ENCODE assay signal across 18 mouse cellular contexts in genomic region chr6:94686048-94686447, GRCm38 (mm10). TPM values are rescaled to one million over a fixed set of nuclear protein-coding genes. Genes with fewer than 3 reads are reported as not detected.
DNase-seq lines count a peak whose midpoint lies in the region; ATAC-seq lines count a peak whose summit lies in the region.
"Had no signal": no experiment of that assay in that cellular context is flagged by ENCODE, and none has a peak within 500 bp of the region (broad histone marks: within the 10 kb centered on the region; RNA-seq: fewer than 3 reads in every experiment).

No protein-coding gene starts in this region.

- no peak for ATAC-seq in hindbrain, embryonic 14.5 days (ENCODE audit: low FRiP score)
- no peak for ATAC-seq in hindbrain, embryonic 11.5 days (ENCODE audit: low FRiP score)
- peak; percentile 82 for ATAC-seq in erythroid progenitor cell, adult 5-6 weeks (replicated peaks; ENCODE audit: low FRiP score, poor library complexity, severe bottlenecking)
- ATAC-seq in liver, embryonic 16.5 days (ENCODE audit: low read depth), result peak; percentile 83
- ATAC-seq in midbrain, embryonic 16.5 days, result no peak
- ATAC-seq: midbrain, embryonic 15.5 days had no signal

- 71% methylated on average over 6 of the region's 6 CpGs for WGBS in hindbrain, embryonic 14.5 days
- WGBS in hindbrain, embryonic 11.5 days, result 71% methylated on average over 6 of the region's 6 CpGs
- 31% methylated on average over 6 of the region's 6 CpGs for WGBS in liver, embryonic 16.5 days (ENCODE audit: insufficient replicate concordance)
- 73% methylated on average over 6 of the region's 6 CpGs for WGBS in midbrain, embryonic 16.5 days

- H3K9me3 ChIP-seq in hindbrain, embryonic 14.5 days (ENCODE audit: control insufficient read depth, low read length), result no peaks in the 10 kb centered on the region
- no peaks in the 10 kb centered on the region for H3K9me3 ChIP-seq in hindbrain, embryonic 11.5 days (ENCODE audit: control insufficient read depth, low read length)
- H3K9me3 ChIP-seq in liver, embryonic 16.5 days (replicated peaks; ENCODE audit: control insufficient read depth, low read length), result no peaks in the 10 kb centered on the region
- no peaks in the 10 kb centered on the region for H3K9me3 ChIP-seq in midbrain, embryonic 16.5 days (replicated peaks; ENCODE audit: control insufficient read depth, low read length, poor library complexity, severe bottlenecking)
- H3K9me3 ChIP-seq: forebrain, embryonic 10.5 days; midbrain, embryonic 15.5 days had no signal

- intact Hi-C loops in left cerebral cortex, postnatal 4 days (cut with DNase I), result no loop called here

- H3K4me2 ChIP-seq in hindbrain, embryonic 14.5 days (replicated peaks), result 0 out of 2 replicates have a peak overlapping the region, but pooled peaks have one; percentile 2
- H3K4me2 ChIP-seq in hindbrain, embryonic 11.5 days (replicated peaks; ENCODE audit: low read depth, low read length), result no peak overlapping the region
- H3K4me2 ChIP-seq in liver, embryonic 16.5 days (ENCODE audit: low read depth, low read length), result peak overlapping the region; percentile 10; the same call in 1 of the 2 replicates
- no peak overlapping the region for H3K4me2 ChIP-seq in midbrain, embryonic 16.5 days (ENCODE audit: low read length)
- H3K4me2 ChIP-seq: midbrain, embryonic 15.5 days had no signal

- no peak for DNase-seq in hindbrain, embryonic 14.5 days (ENCODE audit: low spot score)
- no peak for DNase-seq in hindbrain, embryonic 11.5 days (ENCODE audit: low spot score)
- DNase-seq in c-Kit-positive CD71-positive TER-119-negative erythroid progenitor cells, embryonic 14.5 days (ENCODE audit: low read depth), result peak; percentile 27
- no peak for DNase-seq in right cerebral cortex, postnatal 10 days (ENCODE audit: low spot score in 2 of 2)
- no peak for DNase-seq in left cerebral cortex, postnatal 4 days
- DNase-seq: adrenal gland, adult 2 months; gastrocnemius, postnatal 10 days; heart, postnatal 14 days; kidney, adult 9 months; kidney, postnatal 36 days; lung, adult 2 months; thymus, postnatal 25 days had no signal

- H3K4me1 ChIP-seq in hindbrain, embryonic 14.5 days (replicated peaks; ENCODE audit: control insufficient read depth, insufficient read depth, low read length), result peaks cover 31% of the 10 kb centered on the region
- peaks cover 2% of the 10 kb centered on the region; the same call in 1 of the 2 replicates for H3K4me1 ChIP-seq in hindbrain, embryonic 11.5 days (replicated peaks; ENCODE audit: control insufficient read depth, insufficient read depth, low read length)
- H3K4me1 ChIP-seq in liver, embryonic 16.5 days (ENCODE audit: control insufficient read depth, low read depth, low read length), result peaks cover 48% of the 10 kb centered on the region
- peaks cover 19% of the 10 kb centered on the region for H3K4me1 ChIP-seq in midbrain, embryonic 16.5 days (ENCODE audit: control insufficient read depth, insufficient read depth, low read length)

- no peaks in the 10 kb centered on the region for H3K36me3 ChIP-seq in hindbrain, embryonic 14.5 days (replicated peaks; ENCODE audit: control insufficient read depth, insufficient read depth)
- no peaks in the 10 kb centered on the region for H3K36me3 ChIP-seq in hindbrain, embryonic 11.5 days (ENCODE audit: control insufficient read depth, insufficient read depth, low read length)
- no peaks in the 10 kb centered on the region for H3K36me3 ChIP-seq in liver, embryonic 16.5 days (ENCODE audit: control insufficient read depth, insufficient read depth)
- H3K36me3 ChIP-seq in midbrain, embryonic 16.5 days (ENCODE audit: control insufficient read depth, insufficient read depth, low read length), result no peaks in the 10 kb centered on the region
- H3K36me3 ChIP-seq: midbrain, embryonic 15.5 days had no signal

- no peak overlapping the region for H3K9ac ChIP-seq in hindbrain, embryonic 14.5 days
- H3K9ac ChIP-seq in hindbrain, embryonic 11.5 days (ENCODE audit: low read depth, low read length), result no peak overlapping the region
- no peak overlapping the region for H3K9ac ChIP-seq in liver, embryonic 16.5 days (ENCODE audit: low read depth, low read length)
- H3K9ac ChIP-seq in midbrain, embryonic 16.5 days (ENCODE audit: low read depth, low read length), result no peak overlapping the region
- H3K9ac ChIP-seq: midbrain, embryonic 15.5 days had no signal

- no peak overlapping the region; the same call in 1 of the 2 replicates for H3K27ac ChIP-seq in hindbrain, embryonic 14.5 days
- H3K27ac ChIP-seq in hindbrain, embryonic 11.5 days (ENCODE audit: low read depth, low read length), result no peak overlapping the region
- peak overlapping the region; percentile 54; the same call in 1 of the 2 replicates for H3K27ac ChIP-seq in liver, embryonic 16.5 days (ENCODE audit: low read length)
- H3K27ac ChIP-seq in midbrain, embryonic 16.5 days (ENCODE audit: low read length), result no peak overlapping the region
- H3K27ac ChIP-seq: macrophage; midbrain, embryonic 15.5 days had no signal

- no peak overlapping the region for H3K4me3 ChIP-seq in hindbrain, embryonic 14.5 days (replicated peaks; ENCODE audit: low read length)
- no peak overlapping the region for H3K4me3 ChIP-seq in hindbrain, embryonic 11.5 days (ENCODE audit: low read depth, low read length)
- no peak overlapping the region for H3K4me3 ChIP-seq in liver, embryonic 16.5 days (ENCODE audit: low read depth, low read length)
- no peak overlapping the region for H3K4me3 ChIP-seq in midbrain, embryonic 16.5 days (ENCODE audit: low read depth, low read length)
- H3K4me3 ChIP-seq: forebrain, embryonic 10.5 days; midbrain, embryonic 15.5 days had no signal

- no peaks in the 10 kb centered on the region for H3K27me3 ChIP-seq in hindbrain, embryonic 14.5 days (ENCODE audit: control insufficient read depth, insufficient read depth, low read length)
- H3K27me3 ChIP-seq in hindbrain, embryonic 11.5 days (ENCODE audit: control insufficient read depth, insufficient read depth, low read length), result no peaks in the 10 kb centered on the region
- H3K27me3 ChIP-seq in liver, embryonic 16.5 days (ENCODE audit: control insufficient read depth, insufficient read depth, low read depth, low read length), result no peaks in the 10 kb centered on the region; the same call in 1 of the 2 replicates
- no peaks in the 10 kb centered on the region for H3K27me3 ChIP-seq in midbrain, embryonic 16.5 days (ENCODE audit: control insufficient read depth, insufficient read depth, low read depth, low read length)
- H3K27me3 ChIP-seq: midbrain, embryonic 15.5 days had no signal

RNA-seq across cellular contexts. Expression of gene Lrig1, which starts 13.9 kb away (rescaled TPM):
- 22.3 and 30.2 TPM in 2 replicates for polyA plus RNA-seq in hindbrain, embryonic 14.5 days (2014; fragmentation: Nextera tagmentation; extraction: Ambion mirVana)
- 18.0 and 20.2 TPM in 2 replicates for polyA plus RNA-seq in hindbrain, embryonic 11.5 days (2014; fragmentation: Nextera tagmentation; extraction: Ambion mirVana)
- total RNA-seq in erythroid progenitor cell, adult 5-6 weeks (2015; ENCODE audit: low replicate concordance), result 7.9 and 11.7 TPM in 2 replicates
- 4.1 and 5.7 TPM in 2 replicates for total RNA-seq in erythroid progenitor cell, adult 5-6 weeks (2017; ENCODE audit: low replicate concordance)
- 2.7 and 4.5 TPM in 2 replicates for polyA plus RNA-seq in liver, embryonic 16.5 days (2015; fragmentation: Nextera tagmentation; extraction: Ambion mirVana)
- 8.6 and 14.2 TPM in 2 replicates for polyA plus RNA-seq in midbrain, embryonic 16.5 days (2015; fragmentation: Nextera tagmentation; extraction: Ambion mirVana)
- 10 to 100 TPM; 28.3 to 32.8 TPM for total RNA-seq in left cerebral cortex, postnatal 4 days (2021)

Comparison
In these comparisons a context has a peak if more than half of its experiments do, and no peak if none do; other contexts are left out.
1. H3K4me2 ChIP-seq: peak in hindbrain, embryonic 14.5 days (single experiment) and liver, embryonic 16.5 days (single experiment); none in hindbrain, embryonic 11.5 days (single experiment) and midbrain, embryonic 16.5 days (single experiment).
2. ATAC-seq: peak in erythroid progenitor cell, adult 5-6 weeks (single experiment) and liver, embryonic 16.5 days (single experiment); none in hindbrain, embryonic 14.5 days (single experiment), hindbrain, embryonic 11.5 days (single experiment) and midbrain, embryonic 16.5 days (single experiment).